Mouse (Mus musculus) ovary, postnatal 14 days (tissue): ENCODE results near the gene Gfy.
"Not testable (repeated sequence)": the region's sequence is repeated elsewhere in the genome, so short reads cannot be mapped to it uniquely, and the experiment has no call there.

ENCODE experiments used
- DNase-seq: peaks from one replicate; pipeline ENCODE4 v3.0.0; 2022; ENCODE audit warnings: low spot score

Gfy gene

DNA sequence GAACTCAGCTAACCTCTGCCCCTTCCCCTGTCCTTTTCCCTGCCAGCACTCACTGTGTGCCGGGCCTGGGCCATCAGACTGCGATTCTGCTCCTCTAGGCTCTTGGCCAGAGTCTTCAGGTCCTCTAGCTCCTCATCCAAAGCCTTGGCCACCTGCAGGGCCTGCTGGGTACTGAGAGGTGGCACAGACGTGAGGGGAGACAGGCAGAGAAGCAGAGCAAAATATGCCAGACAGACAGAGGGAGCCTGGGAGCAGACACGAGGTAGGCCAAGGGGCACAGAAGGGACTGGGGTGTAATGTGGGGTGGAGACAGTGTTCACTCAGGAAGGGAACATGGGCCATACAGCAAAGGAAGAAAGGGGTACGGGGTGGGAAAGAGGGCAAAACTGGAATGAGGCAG is 14.0 kb upstream of the Gfy start:
- DNase-seq: no peak

- DNase-seq: no peak
These were observed 13.4 kb upstream of the Gfy start for GRCm38 (mm10) chr7:45192585-45193310.

DNA sequence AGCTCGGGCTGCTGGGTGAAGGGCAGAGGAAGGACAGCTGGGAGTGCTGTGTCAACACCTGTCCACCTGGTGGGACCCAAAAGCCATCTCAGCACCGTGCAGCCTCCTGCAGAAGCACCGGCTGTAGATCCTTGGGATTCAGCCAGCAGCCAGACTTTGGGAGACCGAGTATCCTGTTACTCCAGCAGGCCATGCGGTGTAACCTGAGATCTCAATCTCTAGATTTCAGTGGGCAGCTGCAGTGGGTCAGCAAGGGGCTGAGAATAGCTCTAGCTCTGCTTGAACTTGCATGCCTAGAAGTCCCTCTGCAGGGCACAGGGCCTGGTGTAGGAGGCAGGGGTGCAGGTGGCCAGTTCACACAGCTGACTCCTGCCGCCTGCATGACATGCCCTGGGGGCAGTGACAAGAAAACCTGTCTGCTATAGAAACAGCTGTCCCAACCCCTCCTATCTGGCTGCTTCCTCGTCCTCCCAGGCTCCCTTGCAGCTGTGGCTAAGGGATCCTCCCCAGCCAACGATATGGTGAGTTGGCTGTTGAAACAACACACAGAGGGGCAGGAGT is 12.5 kb upstream of the Gfy start:
- DNase-seq: no peak

DNA sequence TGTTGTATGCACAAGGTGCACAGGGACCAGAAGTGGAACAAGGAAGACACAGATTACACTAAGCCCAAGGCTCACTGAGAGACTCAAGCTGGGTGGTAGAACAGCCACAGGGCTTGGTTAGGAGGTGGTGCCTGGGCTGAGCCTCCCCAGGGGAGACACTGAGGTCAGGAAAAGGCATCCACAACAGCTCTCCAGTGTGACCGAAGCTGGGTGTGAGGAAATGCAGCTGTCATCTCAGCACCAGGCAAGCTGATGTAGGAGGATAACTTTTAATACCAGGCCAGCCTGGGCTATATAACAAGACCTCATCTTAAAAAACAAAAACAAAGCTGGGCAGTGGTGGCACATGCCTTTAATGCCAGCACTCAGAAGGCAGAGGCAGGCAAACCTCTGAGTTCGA is 11.8 kb upstream of the Gfy start:
- no peak for DNase-seq

- no peak for DNase-seq
These were observed 10.8 kb upstream of the Gfy start for GRCm38 (mm10) chr7:45190186-45190585.

DNA sequence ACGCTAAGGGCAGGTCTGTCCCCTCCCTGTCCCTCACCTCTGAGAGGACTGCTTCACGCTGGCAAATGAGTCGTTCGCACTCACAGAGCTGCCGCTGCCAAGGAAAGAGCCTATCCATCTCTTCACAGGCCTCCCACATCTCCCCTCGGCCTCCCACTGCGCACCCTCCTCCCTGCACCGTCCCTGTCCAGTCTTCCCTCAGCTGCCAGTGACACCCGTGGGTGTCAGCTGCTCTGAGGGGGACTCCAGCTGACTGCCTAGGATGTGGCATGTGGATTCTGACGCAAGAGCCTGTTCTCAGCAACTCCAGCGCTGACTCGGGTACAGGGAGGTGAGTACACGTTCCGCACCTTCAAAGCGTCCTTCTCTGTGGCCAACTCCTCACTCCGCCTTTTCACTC is 10.2 kb upstream of the Gfy start:
- DNase-seq: no peak

- DNase-seq: no peak
These were observed 6.6 kb upstream of the Gfy start for GRCm38 (mm10) chr7:45185921-45186320.

- no peak for DNase-seq
These were observed 4.3 kb upstream of the Gfy start for GRCm38 (mm10) chr7:45183672-45184071.

- no peak for DNase-seq
These were observed 3.2 kb upstream of the Gfy start for GRCm38 (mm10) chr7:45182606-45183005.

GRCm38 (mm10) chr7:45182199-45182601 is 2.8 kb upstream of the Gfy start:
- DNase-seq: peak; percentile 75

- DNase-seq: no peak
These were observed 2.2 kb upstream of the Gfy start for GRCm38 (mm10) chr7:45181540-45181939.

GRCm38 (mm10) chr7:45180896-45181477 is 1.6 kb upstream of the Gfy start, which contains the start of gene Pth2:
TSS of gene Pth2 (plus strand) at chr7:45180995.
- DNase-seq: no peak

GRCm38 (mm10) chr7:45178550-45178949 is 819 bp downstream of the Gfy start:
- no peak for DNase-seq

DNA sequence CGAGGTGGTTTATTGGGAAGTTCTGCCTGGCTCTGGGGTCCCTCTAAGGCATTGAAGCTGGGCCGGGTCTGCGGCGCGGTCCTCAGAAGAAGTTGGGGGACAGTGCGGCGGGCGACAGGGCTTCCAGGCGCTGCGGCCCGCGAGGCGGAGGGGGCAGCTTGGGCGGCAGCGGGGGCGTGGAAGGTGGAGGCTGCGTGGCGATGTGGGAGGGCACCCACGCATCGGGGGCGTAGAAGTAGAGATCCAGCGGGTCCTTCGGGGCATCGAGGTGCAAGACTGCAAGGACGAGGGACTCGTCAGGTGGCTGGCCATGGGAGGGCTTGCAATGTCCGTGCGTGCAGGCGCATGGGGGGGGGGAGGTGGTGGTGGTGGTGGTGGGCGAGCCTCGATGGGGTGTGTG is 3.0 kb downstream of the Gfy start:
- DNase-seq: no peak

DNA sequence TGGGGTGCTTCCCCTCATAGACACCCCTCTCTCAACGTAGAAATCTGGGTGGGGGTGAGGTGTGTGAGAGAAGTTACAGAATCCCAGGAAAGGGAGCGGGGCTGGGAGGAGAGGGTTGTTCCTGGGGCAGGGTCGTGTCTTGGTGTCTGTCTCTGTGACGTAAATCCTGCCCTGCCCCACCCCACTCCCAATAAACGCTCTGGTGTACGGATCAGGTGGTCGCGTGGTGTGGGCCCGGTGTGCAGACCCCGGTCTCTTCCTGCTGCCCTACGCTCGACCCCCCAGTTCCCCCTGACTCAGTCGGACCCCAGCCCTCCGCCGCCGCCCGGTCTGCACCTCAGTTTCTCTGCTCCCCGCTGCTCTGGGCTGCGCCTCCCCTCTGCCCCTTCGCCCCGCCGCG is 3.4 kb downstream of the Gfy start:
- no peak for DNase-seq

- DNase-seq: no peak
These were observed 4.0 kb downstream of the Gfy start for GRCm38 (mm10) chr7:45175398-45175797.

- DNase-seq: no peak
These were observed 4.6 kb downstream of the Gfy start for GRCm38 (mm10) chr7:45174567-45175280.

DNA sequence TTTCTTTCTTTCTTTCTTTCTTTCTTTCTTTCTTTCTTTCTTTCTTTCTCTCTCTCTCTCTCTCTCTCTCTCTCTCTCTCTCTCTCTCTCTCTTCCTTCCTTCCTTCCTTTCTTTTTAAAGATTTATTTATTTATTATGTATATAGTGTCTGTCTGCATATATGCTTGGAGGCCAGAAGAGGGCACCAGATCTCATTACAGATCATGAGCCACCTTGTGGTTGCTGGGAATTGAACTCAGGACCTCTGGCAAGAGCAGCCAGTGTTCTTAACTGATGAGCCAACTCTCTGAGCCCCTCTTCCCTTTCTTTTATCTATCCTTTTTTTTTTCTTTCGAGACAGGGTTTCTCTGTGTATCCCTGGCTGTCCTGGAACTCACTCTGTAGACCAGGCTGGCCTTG is 5.6 kb downstream of the Gfy start:
- DNase-seq: not testable (repeated sequence)

DNA sequence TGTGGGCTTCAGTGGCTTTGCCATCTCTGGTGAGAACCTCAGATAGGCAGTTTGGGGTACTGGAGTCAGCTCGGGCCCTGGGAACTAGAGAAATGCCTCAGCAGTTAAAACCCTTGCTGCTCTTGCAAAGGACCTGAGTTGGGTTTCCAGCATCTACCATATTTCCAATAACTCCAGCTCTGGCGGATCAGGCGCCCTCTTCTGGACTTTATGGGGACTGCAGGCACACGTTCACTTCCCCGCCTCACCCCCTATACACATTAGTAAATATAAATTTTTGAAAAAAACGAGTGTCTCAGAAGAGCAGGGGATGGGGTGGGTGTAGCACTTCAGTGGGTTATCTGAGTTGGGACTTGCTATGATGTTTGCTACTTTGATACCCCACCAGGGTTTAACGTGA is 6.4 kb downstream of the Gfy start:
- DNase-seq: no peak

- no peak for DNase-seq
These were observed 9.9 kb downstream of the Gfy start for GRCm38 (mm10) chr7:45169495-45169894.

DNA sequence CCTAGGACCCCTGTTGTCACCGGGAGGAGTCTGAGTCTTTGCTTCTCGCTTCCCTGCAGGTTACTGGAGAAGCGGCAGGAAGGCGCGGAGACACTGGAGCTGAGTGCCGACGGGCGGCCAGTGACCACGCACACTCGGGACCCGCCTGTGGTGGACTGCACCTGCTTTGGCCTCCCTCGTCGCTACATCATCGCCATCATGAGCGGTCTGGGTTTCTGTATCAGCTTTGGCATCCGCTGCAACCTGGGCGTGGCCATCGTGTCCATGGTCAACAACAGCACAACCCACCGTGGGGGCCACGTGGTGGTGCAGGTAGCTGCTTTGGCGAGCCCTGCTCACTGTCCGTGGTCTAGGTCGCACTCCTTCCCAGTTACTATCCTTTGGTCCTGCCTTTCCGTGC is 10.7 kb downstream of the Gfy start:
- no peak for DNase-seq

- DNase-seq: no peak
These were observed 11.5 kb downstream of the Gfy start for GRCm38 (mm10) chr7:45167761-45168445.
